Mouse (Mus musculus) embryo, embryonic 11.5 days (tissue): ENCODE data around the gene Plekho2.
A peak's percentile ranks its signal among the peaks of the same experiment; 100 is the strongest.

Source experiments
- DNase-seq: peaks from one replicate; pipeline ENCODE4 v3.0.0-alpha.2; 2012; ENCODE audit warnings: low read depth, low spot score

Gene Plekho2

GRCm38 (mm10) chr9:65586406-65587269 is 6.8 kb upstream of the Plekho2 start, which contains the start of gene Pif1:
TSS of gene Pif1 (plus strand) at chr9:65587160.
- DNase-seq, result peak; percentile 79

DNA sequence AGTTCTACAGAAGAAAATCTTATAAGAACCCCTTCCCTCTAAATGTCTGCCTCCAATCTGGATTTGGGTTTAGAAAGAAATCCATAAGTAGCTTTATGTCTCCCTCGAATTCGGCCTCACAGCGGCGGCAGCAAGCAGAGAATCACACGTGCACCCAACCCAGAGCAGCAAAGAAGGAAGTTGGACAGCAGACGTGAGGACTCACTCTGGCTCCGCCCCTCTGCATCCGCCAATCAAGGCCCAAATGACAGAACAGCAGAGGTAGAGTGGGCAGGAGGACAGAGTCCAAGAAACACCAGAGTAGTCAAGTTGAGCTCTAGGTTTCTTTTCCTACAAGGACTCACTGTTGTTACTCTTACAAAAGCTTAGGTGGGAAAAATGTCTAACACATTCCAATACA is 3.2 kb upstream of the Plekho2 start:
- no peak for DNase-seq

GRCm38 (mm10) chr9:65580401-65581256 is 789 bp upstream of the Plekho2 start:
- peak; percentile 77 for DNase-seq

DNA sequence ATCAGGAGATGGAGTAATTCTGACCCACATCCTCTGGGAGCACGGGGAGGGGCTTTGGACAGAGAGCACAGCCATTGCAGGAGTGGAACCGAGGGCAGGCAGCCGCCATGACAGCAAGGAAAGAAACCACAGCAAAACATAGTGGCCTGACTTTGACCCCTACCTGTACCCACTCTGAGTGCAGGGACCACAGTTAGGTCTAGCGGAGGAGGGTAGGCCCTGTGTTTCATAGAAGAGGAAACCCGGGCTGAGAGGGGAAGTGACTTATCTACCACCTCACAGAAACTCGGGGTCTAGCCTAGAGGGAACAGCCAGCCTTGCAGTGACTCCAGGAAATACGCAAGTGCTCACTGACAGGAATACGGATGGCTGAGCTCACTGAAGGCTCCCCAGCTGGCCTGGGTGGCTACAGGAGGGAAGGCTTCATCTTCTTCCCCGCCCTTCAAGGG is 1.0 kb downstream of the Plekho2 start:
- DNase-seq, result no peak

DNA sequence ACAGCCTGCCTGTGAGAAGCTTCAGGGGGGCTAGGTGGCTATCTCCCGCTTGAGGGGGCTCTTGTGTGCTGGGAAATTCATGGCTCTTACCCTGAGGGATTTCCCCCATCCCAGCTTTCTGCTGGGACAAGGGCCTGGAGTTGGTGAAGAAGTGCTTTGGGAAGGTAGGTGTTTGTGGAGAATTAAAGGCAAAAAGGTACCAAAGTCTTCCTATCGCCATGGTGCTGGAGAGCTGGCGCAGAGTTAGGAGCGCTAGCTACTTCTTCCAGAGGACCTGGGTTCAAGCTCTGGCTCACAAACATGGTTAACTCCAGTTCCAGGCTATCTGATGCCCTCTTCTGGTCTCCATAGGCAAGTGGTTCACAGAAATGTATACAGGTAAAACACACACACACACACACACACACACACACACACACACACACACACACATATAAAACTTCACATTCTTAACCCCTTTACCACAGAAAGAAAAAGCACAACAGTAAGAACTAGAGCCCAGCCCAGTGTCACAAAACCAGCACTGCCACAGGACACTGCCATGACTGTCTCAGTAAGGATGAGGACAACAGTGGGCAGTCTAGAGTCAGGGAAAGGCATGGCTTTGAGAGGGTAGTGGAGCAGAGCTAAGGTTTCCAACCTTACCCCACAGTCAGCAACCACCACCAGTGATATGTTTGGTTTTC is 2.2 kb downstream of the Plekho2 start:
- no peak for DNase-seq

GRCm38 (mm10) chr9:65576861-65577510 is 2.9 kb downstream of the Plekho2 start:
- no peak for DNase-seq

GRCm38 (mm10) chr9:65575393-65576196 is 4.2 kb downstream of the Plekho2 start:
- no peak for DNase-seq

DNA sequence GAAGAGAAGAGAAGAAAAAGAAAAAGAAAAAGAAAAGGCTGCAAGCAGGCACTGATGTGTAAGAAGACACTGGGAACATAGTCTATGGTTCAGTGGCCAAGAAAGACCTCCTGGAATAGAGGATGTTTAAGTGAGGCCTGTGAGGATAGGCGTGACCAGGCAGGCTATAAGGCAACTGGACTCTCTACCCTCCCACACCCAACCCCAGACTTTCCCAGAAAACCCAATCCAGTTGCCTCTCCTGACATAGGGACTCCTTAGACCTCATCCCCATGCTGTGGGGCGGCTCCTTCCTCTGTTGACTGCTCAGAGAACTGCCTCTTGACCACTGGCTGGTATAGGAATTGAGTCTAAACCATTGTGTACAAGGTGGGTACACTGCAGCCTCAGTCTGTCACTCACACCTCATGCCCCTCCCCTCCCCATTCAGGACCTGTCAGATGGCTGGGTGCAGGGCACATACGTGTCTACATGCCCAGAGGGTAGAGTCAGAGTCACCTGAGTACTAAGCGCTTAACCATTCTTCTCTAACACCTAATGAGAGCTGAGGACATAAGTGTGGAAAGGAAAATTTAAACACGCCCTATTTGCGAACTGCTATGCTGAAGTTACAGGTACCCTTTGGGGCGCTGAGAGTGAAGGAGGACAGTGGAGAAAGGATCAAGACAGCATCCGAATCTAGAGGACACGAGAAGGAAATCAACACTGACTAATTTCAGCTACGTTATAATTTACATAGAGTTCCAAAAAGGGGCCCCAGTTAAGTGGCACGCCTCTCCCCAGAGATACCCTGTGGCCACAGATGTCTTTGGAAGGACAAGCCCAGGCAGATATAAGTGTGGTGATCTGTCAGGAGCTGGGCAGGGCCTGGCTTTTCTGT is 5.1 kb downstream of the Plekho2 start:
- DNase-seq, result no peak

- no peak for DNase-seq
These were observed 7.0 kb downstream of the Plekho2 start for GRCm38 (mm10) chr9:65572837-65573236.

DNA sequence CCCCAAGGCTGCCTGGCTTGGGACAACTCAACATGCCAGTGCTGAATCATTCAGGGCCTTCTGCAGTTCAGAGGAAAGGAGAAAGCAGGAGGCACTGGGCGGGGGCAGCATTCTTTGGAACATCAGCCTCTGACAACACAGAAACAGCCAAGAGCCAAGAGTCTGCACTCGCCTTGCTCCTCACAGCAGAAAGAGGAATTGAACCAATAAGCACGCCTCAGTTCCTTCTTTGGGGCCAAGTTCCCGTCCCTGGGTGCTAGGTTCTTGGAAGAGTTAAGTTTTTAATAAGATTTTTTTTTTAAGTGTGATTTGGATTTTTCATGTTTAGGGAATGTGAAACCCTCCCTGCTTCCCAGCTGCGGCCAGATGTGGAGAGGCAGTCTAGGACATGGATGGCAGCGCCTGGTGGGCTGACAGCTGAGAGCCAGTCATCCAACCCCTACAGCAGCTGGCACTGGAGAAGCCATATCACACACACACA is 10.3 kb downstream of the Plekho2 start:
- DNase-seq, result no peak

- no peak for DNase-seq
These were observed 11.1 kb downstream of the Plekho2 start for GRCm38 (mm10) chr9:65568787-65569186.

GRCm38 (mm10) chr9:65564698-65565097 is 15.1 kb downstream of the Plekho2 start:
- DNase-seq, result no peak

DNA sequence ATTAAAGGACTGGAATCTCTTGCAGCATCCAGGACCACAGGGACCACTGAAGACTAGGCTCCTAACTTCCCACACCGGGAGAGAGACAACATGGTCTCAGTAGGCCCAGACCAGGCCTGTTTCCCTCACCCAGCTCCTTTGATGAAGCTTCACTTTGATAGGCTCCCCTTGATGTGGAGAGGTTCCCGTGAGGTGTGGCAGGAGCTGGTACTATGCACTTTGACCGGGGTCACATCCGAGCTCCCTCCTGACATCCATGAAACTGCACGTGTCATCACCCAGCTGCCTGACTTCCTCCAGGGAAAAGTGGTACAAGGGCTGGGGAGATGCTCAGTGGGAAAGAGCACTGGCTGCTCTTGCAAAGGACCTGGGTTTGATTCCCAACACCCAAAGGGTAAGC is 16.8 kb downstream of the Plekho2 start:
- DNase-seq, result no peak

GRCm38 (mm10) chr9:65562081-65562506 is 17.7 kb downstream of the Plekho2 start:
- no peak for DNase-seq

DNA sequence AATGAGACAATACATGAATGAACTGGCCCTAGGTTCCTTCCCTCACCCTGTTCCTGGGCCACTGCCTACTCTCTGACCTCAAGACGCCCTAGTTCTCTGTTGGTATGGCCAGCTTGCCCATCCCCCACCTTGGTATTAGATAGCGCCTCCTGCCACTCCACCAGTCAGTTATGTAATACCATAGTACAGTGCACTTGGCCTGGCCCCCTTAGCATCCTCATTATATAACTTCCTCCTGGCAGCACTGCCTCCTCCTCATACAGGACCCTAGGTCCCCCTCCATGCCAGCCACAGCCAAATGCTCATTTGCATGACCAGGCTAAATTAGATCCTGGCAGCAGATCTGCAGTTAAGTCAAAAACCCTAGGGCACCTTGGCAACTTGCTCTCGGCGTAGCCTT is 18.8 kb downstream of the Plekho2 start:
- no peak for DNase-seq

DNA sequence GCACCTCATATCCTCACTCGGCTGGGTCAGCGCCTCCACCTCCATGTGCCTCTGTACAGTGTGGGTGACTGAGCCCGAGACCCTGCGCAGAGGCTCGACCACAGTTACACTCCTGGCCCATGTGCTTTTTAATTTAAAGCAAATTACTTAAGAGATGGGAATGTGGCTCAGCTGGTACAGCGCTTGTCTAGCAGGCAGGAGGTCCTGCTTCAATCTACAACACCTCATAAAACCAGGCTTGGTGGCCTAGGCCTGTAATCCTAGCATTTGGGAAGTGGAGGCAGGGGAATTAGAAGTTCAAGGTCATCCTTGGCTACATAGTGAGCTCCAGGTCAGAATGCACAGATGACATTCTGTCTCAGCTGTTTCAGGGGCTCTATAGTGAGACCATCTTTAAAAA is 21.0 kb downstream of the Plekho2 start:
- no peak for DNase-seq

DNA sequence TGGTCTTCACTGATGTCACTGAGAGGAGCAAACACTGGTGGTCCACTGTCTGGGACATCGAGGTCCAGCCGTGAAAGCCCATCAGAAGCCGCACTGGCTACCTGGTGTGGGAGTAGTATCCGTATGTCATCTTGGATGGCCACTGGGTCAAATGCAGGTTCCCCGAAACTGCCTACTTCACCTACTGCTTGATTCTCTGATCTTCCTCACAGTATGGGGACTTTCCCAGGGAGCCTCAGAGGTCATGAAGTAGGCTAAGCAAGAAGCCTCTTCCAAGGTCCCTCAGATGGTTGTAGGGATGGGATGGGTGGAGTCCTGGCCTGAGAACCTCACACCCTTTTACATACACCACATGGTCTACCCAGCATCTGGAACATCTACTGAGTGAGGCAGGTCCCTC is 22.9 kb downstream of the Plekho2 start:
- DNase-seq, result no peak

GRCm38 (mm10) chr9:65556349-65556748 is 23.5 kb downstream of the Plekho2 start:
- DNase-seq, result no peak

- DNase-seq, result no peak
These were observed 24.2 kb downstream of the Plekho2 start for GRCm38 (mm10) chr9:65555621-65556020.
